Mouse (Mus musculus): ENCODE measurements around the gene Epha4. TPM values are rescaled to one million over a fixed set of nuclear protein-coding genes. Genes with fewer than 3 reads are reported as not detected.

Epha4 gene
- total RNA-seq, 2 experiments from 2014 or later = 0.55 to 0.58 TPM

GRCm38 (mm10) chr1:77512431-77513195 lies 2.3 kb downstream of the Epha4 start:
- no peak for ATAC-seq (ENCODE audit: poor library complexity, severe bottlenecking)

- ATAC-seq (ENCODE audit: poor library complexity, severe bottlenecking) = no peak
Measured at GRCm38 (mm10) chr1:77512059-77512407, 2.9 kb downstream of the Epha4 start.

- ATAC-seq (ENCODE audit: poor library complexity, severe bottlenecking) = no peak
Measured at GRCm38 (mm10) chr1:77511372-77512058, 3.4 kb downstream of the Epha4 start.

GRCm38 (mm10) chr1:77510623-77511022 lies 4.3 kb downstream of the Epha4 start:
- ATAC-seq (ENCODE audit: poor library complexity, severe bottlenecking) = no peak

GRCm38 (mm10) chr1:77506856-77507200 lies 8.1 kb downstream of the Epha4 start:
- no peak for ATAC-seq (ENCODE audit: poor library complexity, severe bottlenecking)

GRCm38 (mm10) chr1:77506038-77506855 lies 8.6 kb downstream of the Epha4 start:
- no peak for ATAC-seq (ENCODE audit: poor library complexity, severe bottlenecking)

- no peak for ATAC-seq (ENCODE audit: poor library complexity, severe bottlenecking)
Measured at GRCm38 (mm10) chr1:77505263-77505662, 9.6 kb downstream of the Epha4 start.

- ATAC-seq (ENCODE audit: poor library complexity, severe bottlenecking) = no peak
Measured at GRCm38 (mm10) chr1:77504813-77505212, 10.1 kb downstream of the Epha4 start.

- no peak for ATAC-seq (ENCODE audit: poor library complexity, severe bottlenecking)
Measured at GRCm38 (mm10) chr1:77503711-77504181, 11.1 kb downstream of the Epha4 start.

GRCm38 (mm10) chr1:77502554-77503119 lies 12.3 kb downstream of the Epha4 start:
- no peak for ATAC-seq (ENCODE audit: poor library complexity, severe bottlenecking)

GRCm38 (mm10) chr1:77501363-77501933 lies 13.4 kb downstream of the Epha4 start:
- ATAC-seq (ENCODE audit: poor library complexity, severe bottlenecking) = no peak

GRCm38 (mm10) chr1:77497506-77497905 lies 17.4 kb downstream of the Epha4 start:
- no peak for ATAC-seq (ENCODE audit: poor library complexity, severe bottlenecking)

- ATAC-seq (ENCODE audit: poor library complexity, severe bottlenecking) = no peak
Measured at GRCm38 (mm10) chr1:77496468-77497181, 18.3 kb downstream of the Epha4 start.

- ATAC-seq (ENCODE audit: poor library complexity, severe bottlenecking) = no peak
Measured at GRCm38 (mm10) chr1:77495790-77496158, 19.1 kb downstream of the Epha4 start.

GRCm38 (mm10) chr1:77495030-77495789 lies 19.7 kb downstream of the Epha4 start:
- no peak for ATAC-seq (ENCODE audit: poor library complexity, severe bottlenecking)

- ATAC-seq (ENCODE audit: poor library complexity, severe bottlenecking) = no peak
Measured at GRCm38 (mm10) chr1:77493841-77494635, 20.9 kb downstream of the Epha4 start.

GRCm38 (mm10) chr1:77490166-77490565 lies 24.7 kb downstream of the Epha4 start:
- ATAC-seq (ENCODE audit: poor library complexity, severe bottlenecking) = no peak

GRCm38 (mm10) chr1:77489387-77489786 lies 25.5 kb downstream of the Epha4 start:
- ATAC-seq (ENCODE audit: poor library complexity, severe bottlenecking) = no peak

Measured in megakaryocyte, adult 5-6 weeks (primary cell).